Mouse (Mus musculus) right cerebral cortex, postnatal 10 days (tissue): ENCODE data around the gene Abhd8.

Experiments
- DNase-seq, 2 experiments: peaks; one replicate each; pipeline ENCODE4 v3.0.0; 2021; ENCODE audit warnings: low spot score in 2 of 2

The Abhd8 gene

DNA sequence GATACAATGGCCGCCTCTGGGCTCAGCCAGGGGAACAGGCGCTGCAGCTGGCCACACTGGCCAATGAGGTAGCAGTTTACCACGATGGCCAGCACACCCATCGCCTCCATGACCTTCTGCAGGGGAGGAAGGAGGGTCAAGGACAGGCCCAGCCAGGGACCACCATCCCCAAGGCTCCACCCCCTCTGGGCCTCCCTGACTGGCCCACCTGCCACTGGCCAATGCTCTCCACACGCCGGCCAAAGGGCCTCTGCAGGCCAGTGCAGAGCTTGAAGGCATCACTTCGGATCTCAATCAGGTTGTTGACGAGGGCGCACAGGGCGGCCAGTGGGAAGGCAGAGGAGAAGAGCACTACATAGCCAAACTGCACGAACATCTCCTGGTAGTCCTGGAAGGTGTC is 15.5 kb upstream of the Abhd8 start:
- no peak for DNase-seq

DNA sequence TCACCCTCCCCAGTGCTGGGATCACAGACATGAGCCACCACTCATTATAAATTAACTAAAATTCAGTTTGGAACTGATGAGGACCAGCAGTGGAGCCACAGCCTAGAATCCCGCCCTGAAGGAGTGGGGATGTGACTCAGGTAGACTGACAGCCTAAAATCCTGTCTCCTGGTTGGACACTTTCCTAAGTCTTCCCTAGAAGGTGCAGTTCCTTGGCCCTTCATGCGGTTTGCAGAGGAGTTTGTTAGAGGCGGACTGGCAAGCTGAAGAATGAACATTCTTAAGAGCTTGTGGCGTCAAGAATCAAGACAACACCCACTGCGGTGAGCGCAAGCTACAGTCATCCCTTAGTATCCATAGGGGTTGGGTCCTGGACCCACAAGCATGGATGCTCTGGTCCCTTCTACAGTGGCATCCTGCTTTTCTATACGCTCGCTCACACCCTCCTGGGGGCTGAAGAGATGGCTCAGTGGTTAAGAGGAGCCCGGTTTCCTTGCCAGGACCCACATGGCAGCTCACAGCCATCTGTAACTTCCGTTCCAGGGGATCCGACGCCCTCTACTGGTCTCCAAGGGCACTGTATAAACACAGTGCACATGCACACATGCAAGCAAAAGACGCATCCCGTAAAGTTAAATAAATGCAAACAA is 13.9 kb upstream of the Abhd8 start:
- peak in 1 of 2 experiments; percentile 63 for DNase-seq

DNA sequence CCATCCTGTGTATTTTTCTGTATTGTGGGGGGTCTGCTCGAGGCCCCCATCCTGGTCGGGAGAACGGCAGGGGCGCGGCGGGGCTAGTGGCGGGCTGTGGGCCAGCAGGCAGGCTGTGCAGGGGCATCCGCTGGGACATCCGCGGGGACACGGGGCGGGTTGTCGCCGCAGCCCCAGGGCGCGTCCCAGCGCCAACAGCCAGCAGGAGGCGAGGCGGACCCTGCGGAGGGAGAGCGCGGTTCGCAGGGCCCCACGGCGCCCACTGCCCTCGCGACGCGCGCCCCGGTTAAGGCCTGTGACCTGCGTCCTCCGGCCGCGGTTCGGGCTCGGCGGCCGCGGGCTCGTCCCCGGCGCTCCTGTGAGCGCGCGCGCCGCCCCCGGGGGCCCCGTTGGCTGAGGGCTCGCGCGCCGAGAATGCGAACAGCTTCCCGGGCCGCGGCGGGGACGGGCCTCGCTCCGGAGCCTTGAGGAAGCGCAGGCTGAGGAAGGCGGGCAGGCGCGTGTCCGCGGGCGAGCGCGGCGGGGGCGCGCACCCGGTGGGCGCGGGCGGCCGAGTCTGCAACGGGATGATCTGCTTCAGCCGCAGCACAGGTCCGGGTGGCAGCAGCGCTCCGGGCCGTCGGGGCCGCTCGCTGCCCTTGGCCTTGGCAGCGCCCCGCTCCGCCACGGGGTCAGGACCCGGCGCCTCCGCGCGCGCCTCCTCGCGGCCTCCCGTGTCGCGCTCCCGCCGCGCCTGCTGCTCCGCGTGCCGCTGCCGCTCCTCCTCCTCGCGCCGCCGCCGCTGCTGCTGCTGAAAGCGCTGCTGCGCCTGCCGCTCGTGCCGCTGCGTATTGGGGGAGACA is 12.9 kb upstream of the Abhd8 start:
- peak; percentile 91 for DNase-seq

DNA sequence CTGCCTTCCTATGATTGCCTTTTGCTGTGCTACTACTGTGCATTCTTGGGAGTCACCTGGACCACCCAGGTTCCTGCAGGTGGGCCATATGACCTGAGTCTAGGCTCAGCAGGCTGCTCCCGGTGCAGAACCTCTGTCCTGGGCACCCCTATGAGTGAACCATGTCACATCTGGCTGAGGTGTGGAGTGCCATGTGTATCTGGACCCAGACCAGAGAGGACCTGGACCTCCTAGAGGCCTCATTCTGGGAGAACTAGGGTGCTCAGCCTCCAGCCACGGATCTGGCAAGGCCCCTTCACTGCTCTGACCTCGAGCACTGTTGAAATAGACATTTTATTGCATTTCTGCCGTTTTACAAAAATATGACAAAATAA is 12.2 kb upstream of the Abhd8 start:
- no peak for DNase-seq

DNA sequence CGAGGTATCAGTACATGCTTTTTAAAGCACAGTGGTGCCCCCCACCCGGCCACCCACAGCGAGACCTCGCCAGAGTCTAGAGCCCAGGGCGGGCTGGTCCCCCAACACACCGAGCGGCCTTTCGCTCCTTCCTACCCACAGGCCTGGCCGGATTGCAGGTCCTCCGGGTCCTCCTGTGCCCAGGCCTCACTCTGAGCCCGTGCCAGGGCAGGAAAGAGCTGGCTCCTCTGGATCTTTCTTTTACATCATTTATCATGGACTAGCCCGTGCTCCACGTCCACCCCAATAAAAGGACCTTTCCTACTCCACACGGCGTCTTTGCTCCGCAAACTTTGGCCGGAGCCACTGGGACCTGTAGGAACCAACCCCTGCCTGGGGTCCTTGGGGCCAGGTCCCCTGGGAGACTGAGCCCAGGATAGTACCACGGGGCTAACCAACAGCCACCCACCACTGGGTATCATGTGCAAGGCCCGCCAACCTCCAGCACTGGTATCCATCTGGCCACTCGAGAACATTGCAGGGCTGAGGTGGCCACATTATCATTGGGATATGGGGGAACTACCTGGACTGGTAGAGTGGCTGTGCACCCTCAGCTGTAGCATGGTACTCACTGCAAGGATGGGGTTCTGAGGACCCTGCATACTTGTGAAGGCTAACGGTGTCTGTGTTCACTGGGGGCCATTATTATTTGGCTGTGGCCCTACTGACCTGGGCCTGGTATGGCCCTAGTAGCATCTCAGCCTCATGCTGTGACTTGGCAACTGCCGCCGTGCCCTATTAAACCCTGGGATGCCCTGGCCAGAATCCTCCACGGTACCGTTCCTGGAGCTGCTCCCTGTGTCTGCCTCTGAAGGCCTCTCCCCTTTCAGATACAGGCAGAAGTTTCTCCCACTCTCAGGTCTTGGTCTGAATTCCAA is 11.6 kb upstream of the Abhd8 start:
- DNase-seq: peak in 1 of 2 experiments; percentile 56

DNA sequence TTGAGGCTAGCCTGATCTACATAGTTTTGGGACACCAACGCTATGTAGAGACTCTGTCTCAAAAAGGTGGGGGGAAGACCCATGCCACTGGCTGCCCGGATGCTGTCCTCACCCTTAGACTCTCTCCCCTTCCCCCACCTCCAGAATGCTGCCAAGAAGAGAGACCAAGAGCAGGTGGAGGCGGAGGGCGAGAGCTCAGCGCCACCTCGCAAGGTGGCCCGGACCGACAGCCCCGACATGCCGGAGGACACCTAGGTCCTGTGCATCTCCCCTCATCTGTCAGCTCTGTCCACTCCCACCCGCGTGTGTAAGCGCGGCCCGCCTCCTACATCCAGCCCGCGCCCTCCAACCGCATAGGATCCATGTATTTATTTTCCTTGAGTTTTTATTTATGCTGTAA is 10.9 kb upstream of the Abhd8 start:
- DNase-seq: no peak

DNA sequence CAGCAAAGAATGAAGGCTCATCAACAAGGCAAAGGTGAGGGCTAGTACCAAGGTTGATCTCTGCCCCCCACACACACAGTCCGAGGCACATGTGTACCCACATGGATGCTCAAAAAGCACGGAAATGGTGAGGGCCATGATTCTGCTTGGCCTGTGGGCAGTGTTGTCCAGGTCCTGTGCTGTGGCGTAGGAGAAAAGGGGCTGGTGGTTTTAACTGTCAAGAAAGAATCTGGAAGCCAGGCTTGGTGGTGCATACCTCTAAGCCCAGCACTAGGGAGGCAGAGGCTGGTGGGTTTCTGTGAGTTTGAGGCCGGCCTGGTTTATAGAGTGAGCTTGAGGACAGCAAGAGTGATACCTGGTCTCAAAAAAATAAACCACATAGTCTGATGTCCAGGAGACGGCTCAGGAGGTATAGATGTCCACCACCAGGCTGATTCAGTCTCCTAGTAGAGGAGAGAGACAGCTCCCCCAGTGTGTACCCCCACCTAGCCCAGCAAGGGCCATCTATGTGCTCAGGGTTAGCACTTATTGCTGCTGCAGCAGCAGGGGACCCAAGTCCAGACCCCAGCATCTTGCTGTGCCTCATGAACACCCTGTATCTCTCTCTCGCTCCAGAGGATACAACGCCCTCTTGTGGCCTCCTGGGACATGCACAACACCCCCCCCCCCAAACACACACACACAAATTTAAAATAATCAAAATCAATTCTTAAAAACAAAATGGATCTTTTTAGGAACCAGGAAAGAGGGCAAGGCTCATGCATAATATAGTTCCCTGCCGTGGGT is 9.3 kb upstream of the Abhd8 start:
- DNase-seq: no peak

DNA sequence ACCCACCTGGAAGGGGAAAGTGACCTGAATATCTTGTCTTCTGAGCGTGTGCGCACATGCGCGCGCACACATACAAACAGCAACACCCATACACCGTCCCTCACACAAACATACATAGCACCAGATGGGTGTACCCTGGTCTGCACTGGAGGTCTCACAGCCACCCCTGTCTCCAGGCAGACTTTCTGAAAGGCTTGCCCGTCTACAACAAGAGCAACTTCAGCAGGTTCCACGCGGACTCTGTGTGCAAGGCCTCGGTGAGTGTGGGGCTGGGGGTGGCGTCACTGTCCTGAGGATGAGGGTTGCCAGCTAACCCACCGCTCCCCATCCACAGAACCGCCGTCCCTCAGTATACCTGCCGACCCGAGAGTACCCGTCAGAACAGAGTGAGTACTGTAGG is 8.4 kb upstream of the Abhd8 start:
- no peak for DNase-seq

DNA sequence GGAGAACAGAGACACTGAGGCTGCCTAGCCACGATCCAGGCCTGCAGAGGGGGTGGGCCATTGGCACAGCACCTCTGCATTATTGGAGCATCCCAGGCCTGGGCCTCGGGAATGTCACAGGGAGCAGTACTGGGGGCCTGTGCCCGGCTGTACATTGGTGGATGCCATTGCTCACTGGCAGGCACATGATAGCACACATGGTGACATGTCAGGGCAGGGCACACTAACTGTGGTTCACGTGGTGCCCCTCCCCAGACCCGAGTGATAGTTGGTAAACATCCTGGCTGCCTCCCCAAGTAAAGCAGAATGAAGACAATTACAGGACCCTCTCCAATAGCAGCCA is 7.4 kb upstream of the Abhd8 start:
- no peak for DNase-seq

DNA sequence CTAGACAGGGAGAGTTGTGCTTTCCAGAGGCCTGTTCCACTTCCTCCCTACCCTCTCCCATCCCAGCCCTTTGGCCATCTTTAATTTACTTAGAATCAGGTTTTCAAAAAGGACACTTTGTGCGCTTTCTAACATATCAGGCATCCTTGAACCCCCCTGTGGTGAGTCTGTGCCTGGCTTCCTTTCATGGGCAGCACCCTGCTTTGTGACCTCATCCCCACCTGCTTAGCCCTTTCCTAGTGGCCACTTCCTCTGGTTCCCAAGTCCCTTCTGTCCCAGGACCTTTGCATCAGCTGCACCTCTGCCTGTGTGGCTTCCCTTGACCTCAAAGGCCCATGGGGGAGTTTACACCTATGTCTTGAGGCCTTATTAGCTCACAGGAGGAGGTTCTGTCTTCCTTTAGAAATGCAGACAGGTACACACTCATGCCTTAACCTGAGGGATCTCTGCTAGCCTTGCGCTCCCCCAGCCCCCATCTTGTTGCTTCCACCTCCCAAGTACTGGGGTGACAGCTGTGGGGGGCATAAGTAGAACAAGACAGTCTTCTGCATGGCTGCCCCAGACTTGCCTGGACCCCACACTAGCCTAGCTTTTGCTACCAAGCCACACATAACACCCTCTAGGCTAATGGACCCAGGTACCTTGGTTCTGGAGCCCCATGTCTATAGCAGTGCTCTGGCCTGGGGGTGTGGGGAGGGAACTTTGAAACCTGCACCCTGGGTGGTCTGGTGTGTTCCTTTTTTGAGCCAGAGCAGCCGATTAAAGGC is 6.9 kb upstream of the Abhd8 start:
- peak in 1 of 2 experiments; percentile 39 for DNase-seq

DNA sequence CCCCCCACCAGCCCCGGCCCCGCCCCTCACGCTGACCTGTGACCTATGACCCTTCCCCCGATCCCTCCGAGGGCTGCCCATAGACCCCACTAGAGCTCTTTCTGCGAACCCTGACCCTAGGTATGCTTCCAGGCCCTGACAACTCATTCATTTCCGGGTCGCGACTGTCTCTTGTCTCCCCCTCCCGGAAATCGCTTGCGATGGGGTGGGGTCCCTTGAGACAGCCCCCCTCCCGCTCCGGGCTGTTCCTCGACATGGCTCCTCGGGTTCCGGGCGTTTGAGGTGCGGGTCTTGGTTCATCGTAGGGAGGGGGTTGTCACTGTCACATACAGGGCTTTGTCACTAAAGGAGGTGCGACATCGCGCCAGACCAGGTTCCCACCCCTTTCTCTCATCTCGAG is 6.0 kb upstream of the Abhd8 start:
- peak; percentile 87 to 92 for DNase-seq

DNA sequence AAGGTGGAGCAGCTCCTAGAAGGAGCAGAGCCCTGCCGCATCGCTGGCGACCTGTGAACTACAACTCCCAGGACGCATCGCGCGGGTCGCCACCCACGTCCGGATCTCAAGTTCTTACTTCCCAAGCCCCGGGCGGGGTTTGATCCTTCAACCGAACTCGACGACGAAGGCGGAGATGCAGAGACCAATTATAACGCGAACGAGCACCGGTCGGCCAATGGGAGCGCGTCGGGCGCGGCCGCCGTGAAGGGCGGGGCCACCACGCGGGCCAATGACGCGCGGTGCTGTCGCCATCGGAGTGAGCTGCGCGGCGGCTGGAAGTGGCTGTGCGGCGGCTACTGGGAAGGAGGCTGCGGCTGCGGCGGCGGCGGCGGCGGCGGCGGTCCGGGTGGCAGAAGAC is 5.5 kb upstream of the Abhd8 start, which contains the start of gene Dda1:
Gene Dda1 (plus strand): TSS at position 284 of the 400 bp plus-strand sequence.
- peak; percentile 99 to 100 for DNase-seq

DNA sequence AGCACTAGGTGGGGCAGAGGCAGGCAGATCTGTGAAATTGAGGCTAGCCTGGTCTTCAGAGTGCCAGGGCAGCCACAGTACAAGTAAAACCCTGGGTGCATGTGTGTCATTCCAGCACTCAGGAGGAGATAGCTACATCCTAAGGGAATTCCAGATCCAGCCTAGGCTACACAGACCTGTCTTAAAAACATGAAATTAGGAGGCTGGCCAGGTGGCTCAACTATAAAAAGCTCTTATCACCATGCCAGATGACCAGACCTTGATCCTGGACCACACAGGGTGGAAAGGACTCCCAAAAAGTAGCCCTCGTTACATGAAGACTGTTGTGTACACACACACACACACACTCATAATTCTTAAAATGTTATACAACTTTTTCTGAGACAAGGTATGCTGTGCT is 4.5 kb upstream of the Abhd8 start:
- DNase-seq: peak in 1 of 2 experiments; percentile 29

DNA sequence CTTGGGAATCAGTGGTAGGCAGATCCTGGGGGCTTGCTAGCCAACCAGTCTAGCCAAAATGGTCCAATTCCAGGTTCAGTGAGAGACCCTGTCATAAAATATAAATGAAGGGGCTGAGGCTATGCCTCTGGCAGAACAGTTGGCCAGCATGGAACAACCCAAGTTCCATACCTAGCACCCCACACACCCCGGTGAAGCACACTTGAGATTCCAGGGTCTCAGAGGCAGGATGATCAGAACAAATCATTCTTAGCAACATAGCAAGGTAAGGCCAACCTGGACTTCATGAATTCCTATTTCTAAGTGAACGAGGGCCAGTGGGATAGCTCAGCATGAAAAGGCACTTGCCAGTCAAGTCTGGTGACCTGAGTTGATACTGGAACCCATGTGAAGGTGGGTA is 3.7 kb upstream of the Abhd8 start:
- DNase-seq: peak in 1 of 2 experiments; percentile 32

DNA sequence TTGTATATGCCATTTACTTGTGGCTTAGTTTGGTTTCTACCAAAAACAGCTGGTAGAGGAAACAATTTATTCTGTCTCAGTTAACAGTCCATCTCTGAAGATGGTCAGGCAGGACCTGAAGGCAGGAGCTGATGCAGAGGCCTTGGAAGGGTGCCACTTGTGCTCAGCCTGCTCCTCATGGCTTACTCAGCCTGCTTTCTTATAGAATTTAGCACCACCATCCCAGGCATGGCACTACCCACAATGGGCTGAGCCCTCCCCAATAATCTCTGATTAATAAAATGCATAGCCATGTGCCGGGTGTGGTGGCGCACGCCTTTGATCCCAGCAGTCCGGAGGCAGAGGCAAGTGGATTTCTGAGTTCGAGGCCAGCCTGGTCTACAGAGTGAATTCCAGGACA is 2.7 kb upstream of the Abhd8 start:
- DNase-seq: peak in 1 of 2 experiments; percentile 47

DNA sequence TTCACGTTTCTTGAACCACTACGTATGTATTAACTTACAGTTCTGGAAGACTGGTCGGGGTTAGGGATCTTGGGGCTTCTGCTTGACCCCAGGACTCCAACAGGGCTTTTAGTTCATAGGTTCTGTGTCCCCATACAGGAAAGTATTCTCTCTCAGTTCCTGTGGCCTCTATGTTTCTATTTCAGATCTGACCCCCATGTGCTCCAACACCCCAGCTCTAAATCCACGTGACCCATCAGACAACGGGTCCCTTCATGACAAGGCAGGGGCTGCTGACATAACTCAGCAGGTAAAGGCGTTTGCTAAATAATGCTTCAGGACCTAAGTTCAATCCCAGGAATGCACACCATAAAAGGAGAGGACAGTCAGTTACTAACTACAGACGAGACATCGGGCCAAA is 2.3 kb upstream of the Abhd8 start:
- peak in 1 of 2 experiments; percentile 27 for DNase-seq

DNA sequence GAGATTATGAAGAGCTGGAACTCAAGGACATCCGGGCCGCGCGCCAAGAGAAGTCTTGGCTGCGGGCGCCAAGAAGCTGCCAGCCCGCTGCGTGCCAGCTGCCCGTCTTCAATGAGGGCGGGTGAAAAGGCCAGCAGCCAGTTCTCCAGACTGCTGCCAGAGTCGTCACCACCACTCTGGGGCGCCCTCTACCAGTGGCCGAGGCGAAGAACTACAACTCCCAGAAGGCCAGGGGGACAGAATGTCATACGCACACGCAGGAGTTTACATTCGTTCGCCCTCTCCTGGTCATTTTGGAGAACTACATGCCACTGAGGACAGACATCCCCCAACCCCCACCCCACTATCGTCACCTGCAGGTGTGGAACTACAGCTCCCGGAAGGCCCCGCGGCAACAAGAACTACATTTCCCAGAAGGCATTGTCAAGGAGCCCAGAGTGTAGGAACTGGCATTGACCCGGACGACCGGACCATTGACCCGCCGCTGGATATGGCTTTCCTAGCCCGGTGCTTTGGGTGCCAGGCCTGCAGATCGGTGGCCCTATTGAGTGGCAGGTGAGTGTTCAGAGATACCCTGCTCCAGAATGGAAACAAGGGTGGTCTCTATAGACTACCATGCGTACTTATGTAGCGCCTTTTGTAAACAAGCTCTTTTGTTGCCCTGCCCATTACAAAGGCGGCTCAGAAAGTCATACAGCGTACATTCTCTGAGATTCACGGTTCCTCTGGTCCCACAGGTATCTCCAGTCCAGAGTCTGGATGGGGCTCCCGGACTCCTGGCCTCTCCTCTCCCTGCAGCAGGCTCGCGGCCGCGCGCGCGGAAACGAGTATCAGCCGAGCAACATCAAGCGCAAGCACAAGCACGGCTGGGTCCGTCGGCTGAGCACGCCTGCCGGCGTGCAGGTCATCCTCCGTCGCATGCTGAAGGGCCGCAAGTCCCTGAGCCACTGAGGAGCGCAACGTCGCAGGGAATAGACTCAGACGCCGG is 1.4 kb upstream of the Abhd8 start, which contains the start of gene Mrpl34:
Gene Mrpl34 (plus strand): TSS at position 447 of the 988 bp plus-strand sequence.
- peak; percentile 99 for DNase-seq

DNA sequence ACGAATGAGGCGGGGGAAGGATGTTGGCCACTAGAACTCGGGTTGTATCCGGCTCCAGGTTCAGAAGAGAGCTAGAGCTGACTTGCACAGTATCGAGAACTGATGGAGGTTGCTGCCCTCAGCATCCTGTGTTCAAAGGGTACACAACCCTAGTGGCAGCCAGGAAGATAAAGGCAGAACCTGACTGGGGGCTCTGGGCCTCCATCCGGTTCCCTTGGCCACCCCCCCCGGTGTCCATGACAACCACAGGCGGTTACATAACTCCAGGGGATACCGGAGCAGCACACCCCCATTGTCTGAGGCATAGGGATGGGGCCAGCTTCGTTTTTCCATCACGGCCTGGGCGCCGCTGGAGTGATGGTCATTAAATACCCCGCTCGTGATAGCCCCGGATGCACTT is 669 bp downstream of the Abhd8 start:
- DNase-seq: peak; percentile 67 to 78

DNA sequence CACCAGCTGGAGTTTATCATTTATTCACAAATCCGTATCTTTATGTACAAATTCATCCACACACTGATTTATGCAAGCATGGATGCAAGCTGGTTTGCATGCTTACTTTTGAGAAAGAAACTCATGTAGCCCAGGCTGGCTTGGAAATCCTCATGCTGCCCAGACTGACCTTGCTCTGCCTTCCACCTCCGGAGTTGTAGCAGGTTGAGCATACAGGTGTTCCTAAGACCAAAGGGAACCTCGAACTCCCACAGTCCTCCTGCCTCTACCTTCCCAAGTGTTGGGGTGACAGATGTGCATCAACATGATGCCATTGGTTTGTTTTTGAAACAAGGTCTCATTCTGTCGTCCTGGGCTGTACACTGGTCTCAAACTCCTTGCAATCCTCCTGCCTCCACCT is 1.3 kb downstream of the Abhd8 start:
- no peak for DNase-seq
